Mouse (Mus musculus): ENCODE measurements at regions not wholly inside any gene's neighbourhood (a gene's known extent, or its start where the extent isn't known, plus 50 kb on each side); places are given as distances from the start of the nearest gene placed in this dataset.

- Histone ChIP-seq H3K27me3 (ENCODE audit: control insufficient read depth, insufficient read depth, insufficient read length) (no peaks in the 10 kb centered on the region), H3K36me3 (ENCODE audit: control insufficient read depth, insufficient read depth) (no peaks in the 10 kb centered on the region), H3K79me3 (ENCODE audit: low read depth) (no peaks in the 10 kb centered on the region), H3K4me3 (ENCODE audit: insufficient read depth, poor library complexity, severe bottlenecking) (no peak overlapping the region), H3ac (ENCODE audit: control insufficient read depth, insufficient read length, low read depth) (no peak overlapping the region), H3K79me2 (ENCODE audit: control insufficient read depth, insufficient read depth) (no peaks in the 10 kb centered on the region)
- no peak for TF ChIP-seq CTCF (IDR thresholded peaks at IDR 0.05; ENCODE audit: control insufficient read depth, insufficient read depth, insufficient read length)
- TF ChIP-seq USF1 (IDR thresholded peaks at IDR 0.05; ENCODE audit: low read depth), result no peak
- no peak for TF ChIP-seq MAX (IDR thresholded peaks at IDR 0.05)
- no peak for TF ChIP-seq FOSL1 (IDR thresholded peaks at IDR 0.05; ENCODE audit: insufficient read depth, low read length, poor library complexity, severe bottlenecking)
- no peak for TF ChIP-seq MYOG (IDR thresholded peaks at IDR 0.05; ENCODE audit: control insufficient read depth, extremely low read depth, insufficient read length)
- TF ChIP-seq MYOD1 (IDR thresholded peaks at IDR 0.05; ENCODE audit: control insufficient read depth, insufficient read length, low read depth), result no peak
- no peak for TF ChIP-seq CEBPB (IDR thresholded peaks at IDR 0.05; ENCODE audit: low read depth)
Observed at GRCm38 (mm10) chr5:43071541-43071940, 161.4 kb upstream of the Cpeb2 start.

GRCm38 (mm10) chr5:43072340-43072739, 160.6 kb upstream of the Cpeb2 start:
- no peaks in the 10 kb centered on the region for H3K27me3 ChIP-seq (ENCODE audit: control insufficient read depth, insufficient read depth, insufficient read length)
- no peak overlapping the region for H3ac ChIP-seq (ENCODE audit: control insufficient read depth, insufficient read length, low read depth)
- H3K36me3 ChIP-seq (ENCODE audit: control insufficient read depth, insufficient read depth), result no peaks in the 10 kb centered on the region
- H3K79me3 ChIP-seq (ENCODE audit: low read depth), result no peaks in the 10 kb centered on the region
- no peak for TF ChIP-seq MYOG (IDR thresholded peaks at IDR 0.05; ENCODE audit: control insufficient read depth, extremely low read depth, insufficient read length)
- no peak for TF ChIP-seq MYOD1 (IDR thresholded peaks at IDR 0.05; ENCODE audit: control insufficient read depth, insufficient read length, low read depth)
- H3K79me2 ChIP-seq (ENCODE audit: control insufficient read depth, insufficient read depth), result no peaks in the 10 kb centered on the region
- H3K4me3 ChIP-seq (ENCODE audit: insufficient read depth, poor library complexity, severe bottlenecking), result no peak overlapping the region

GRCm38 (mm10) chr5:43074536-43074935, 158.4 kb upstream of the Cpeb2 start:
- Histone ChIP-seq H3K79me3 (ENCODE audit: low read depth) (no peaks in the 10 kb centered on the region), H3K4me3 (ENCODE audit: insufficient read depth, poor library complexity, severe bottlenecking) (no peak overlapping the region), H3K79me2 (ENCODE audit: control insufficient read depth, insufficient read depth) (no peaks in the 10 kb centered on the region), H3K36me3 (ENCODE audit: control insufficient read depth, insufficient read depth) (no peaks in the 10 kb centered on the region), H3ac (ENCODE audit: control insufficient read depth, insufficient read length, low read depth) (no peak overlapping the region), H3K27me3 (ENCODE audit: control insufficient read depth, insufficient read depth, insufficient read length) (no peaks in the 10 kb centered on the region)
- TF ChIP-seq MYOD1 (IDR thresholded peaks at IDR 0.05; ENCODE audit: control insufficient read depth, insufficient read length, low read depth), result no peak
- TF ChIP-seq MYOG (IDR thresholded peaks at IDR 0.05; ENCODE audit: control insufficient read depth, extremely low read depth, insufficient read length), result no peak
- TF ChIP-seq FOSL1 (IDR thresholded peaks at IDR 0.05; ENCODE audit: insufficient read depth, low read length, poor library complexity, severe bottlenecking), result no peak
- TF ChIP-seq CTCF (IDR thresholded peaks at IDR 0.05; ENCODE audit: control insufficient read depth, insufficient read depth, insufficient read length), result no peak
- TF ChIP-seq USF1 (IDR thresholded peaks at IDR 0.05; ENCODE audit: low read depth), result no peak
- TF ChIP-seq CEBPB (IDR thresholded peaks at IDR 0.05; ENCODE audit: low read depth), result no peak
- TF ChIP-seq MAX (IDR thresholded peaks at IDR 0.05), result no peak

DNA sequence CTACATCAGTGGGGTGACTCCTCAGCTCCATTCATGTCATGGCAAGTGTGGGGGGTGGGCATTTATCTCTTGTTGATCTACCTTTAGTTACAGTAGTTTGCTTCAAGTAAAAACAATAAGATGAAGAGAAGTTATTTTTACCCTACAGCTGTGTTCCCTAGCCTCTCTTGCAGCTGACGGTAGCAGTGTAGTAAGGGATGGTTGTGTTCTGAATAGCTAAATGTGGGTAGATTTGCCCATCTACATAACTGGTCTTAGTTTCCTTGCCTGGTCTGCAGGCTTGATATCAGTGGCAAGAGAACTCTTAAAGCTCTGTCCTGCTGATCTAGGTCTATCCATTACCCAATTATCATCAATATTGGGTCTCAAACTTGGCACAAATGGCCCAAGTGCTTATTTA, 152.7 kb upstream of the Cpeb2 start:
- Histone ChIP-seq H3K79me2 (ENCODE audit: control insufficient read depth, insufficient read depth) (no peaks in the 10 kb centered on the region), H3K4me3 (ENCODE audit: insufficient read depth, poor library complexity, severe bottlenecking) (no peak overlapping the region), H3K27me3 (ENCODE audit: control insufficient read depth, insufficient read depth, insufficient read length) (no peaks in the 10 kb centered on the region), H3ac (ENCODE audit: control insufficient read depth, insufficient read length, low read depth) (no peak overlapping the region), H3K36me3 (ENCODE audit: control insufficient read depth, insufficient read depth) (no peaks in the 10 kb centered on the region), H3K79me3 (ENCODE audit: low read depth) (no peaks in the 10 kb centered on the region)
- TF ChIP-seq CEBPB (IDR thresholded peaks at IDR 0.05; ENCODE audit: low read depth), result no peak
- no peak for TF ChIP-seq USF1 (IDR thresholded peaks at IDR 0.05; ENCODE audit: low read depth)
- TF ChIP-seq FOSL1 (IDR thresholded peaks at IDR 0.05; ENCODE audit: insufficient read depth, low read length, poor library complexity, severe bottlenecking), result no peak

DNA sequence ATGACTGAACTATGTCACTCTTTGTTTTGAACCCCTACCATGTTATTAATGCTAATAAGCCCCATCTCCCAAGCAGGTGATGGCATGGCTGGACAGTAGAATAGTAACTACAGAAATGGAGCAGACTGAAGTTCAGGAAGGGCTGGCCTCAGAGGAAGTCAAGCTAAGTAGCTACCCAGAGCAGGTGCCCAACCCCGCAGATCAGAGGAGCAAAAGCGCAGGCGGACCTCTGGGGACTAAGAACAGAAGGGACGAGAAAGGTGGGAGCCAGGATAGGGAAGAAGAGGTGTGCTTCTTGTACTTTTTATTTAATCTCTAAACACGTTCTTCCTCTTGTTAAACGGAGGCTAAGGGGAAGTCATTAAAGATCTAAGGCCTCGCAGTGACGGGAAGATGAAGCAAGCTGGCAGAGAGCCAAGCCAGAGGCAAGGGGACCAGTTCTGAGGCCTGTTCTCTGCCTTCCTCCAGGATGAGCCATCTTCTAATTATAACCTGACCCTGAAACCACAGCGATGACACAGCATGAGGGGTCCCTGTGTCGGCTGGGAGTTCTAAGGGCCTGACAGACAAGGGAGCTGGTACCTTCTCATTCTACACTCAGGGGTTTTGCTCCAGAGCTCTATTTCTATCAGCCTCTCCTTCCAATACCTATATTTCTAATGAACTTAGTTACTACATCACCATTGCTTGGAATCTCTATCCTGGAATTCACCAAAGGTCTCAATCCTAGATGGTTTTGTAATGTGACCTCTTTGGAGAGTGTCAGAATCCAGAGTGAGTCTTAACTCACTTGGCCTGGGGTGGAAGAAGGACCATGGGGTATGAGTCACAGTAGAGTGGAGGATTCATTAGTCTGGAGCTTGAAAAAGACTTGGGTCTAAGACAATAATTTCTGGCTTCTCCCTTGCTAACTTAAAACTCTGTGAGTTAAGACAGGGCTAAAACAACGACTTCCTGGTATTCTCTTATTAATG, 151.1 kb upstream of the Cpeb2 start:
- no peak overlapping the region for H3ac ChIP-seq (ENCODE audit: control insufficient read depth, insufficient read length, low read depth)
- no peaks in the 10 kb centered on the region for H3K27me3 ChIP-seq (ENCODE audit: control insufficient read depth, insufficient read depth, insufficient read length)
- H3K36me3 ChIP-seq (ENCODE audit: control insufficient read depth, insufficient read depth), result no peaks in the 10 kb centered on the region
- H3K4me3 ChIP-seq (ENCODE audit: insufficient read depth, poor library complexity, severe bottlenecking), result no peak overlapping the region
- H3K79me2 ChIP-seq (ENCODE audit: control insufficient read depth, insufficient read depth), result no peaks in the 10 kb centered on the region
- no peaks in the 10 kb centered on the region for H3K79me3 ChIP-seq (ENCODE audit: low read depth)
- TF ChIP-seq FOSL1 (IDR thresholded peaks at IDR 0.05; ENCODE audit: insufficient read depth, low read length, poor library complexity, severe bottlenecking) (peak; percentile 15), MAX (IDR thresholded peaks at IDR 0.05) (peak; percentile 25), USF1 (IDR thresholded peaks at IDR 0.05; ENCODE audit: low read depth) (no peak)

- H3ac ChIP-seq (ENCODE audit: control insufficient read depth, insufficient read length, low read depth), result no peak overlapping the region
- no peaks in the 10 kb centered on the region for H3K79me2 ChIP-seq (ENCODE audit: control insufficient read depth, insufficient read depth)
- TF ChIP-seq USF1 (IDR thresholded peaks at IDR 0.05; ENCODE audit: low read depth), result no peak
- TF ChIP-seq MAX (IDR thresholded peaks at IDR 0.05), result no peak
- no peak for TF ChIP-seq MYOG (IDR thresholded peaks at IDR 0.05; ENCODE audit: control insufficient read depth, extremely low read depth, insufficient read length)
- no peak for TF ChIP-seq FOSL1 (IDR thresholded peaks at IDR 0.05; ENCODE audit: insufficient read depth, low read length, poor library complexity, severe bottlenecking)
- TF ChIP-seq MYOD1 (IDR thresholded peaks at IDR 0.05; ENCODE audit: control insufficient read depth, insufficient read length, low read depth), result no peak
- TF ChIP-seq CEBPB (IDR thresholded peaks at IDR 0.05; ENCODE audit: low read depth), result no peak
- no peak for TF ChIP-seq CTCF (IDR thresholded peaks at IDR 0.05; ENCODE audit: control insufficient read depth, insufficient read depth, insufficient read length)
- H3K36me3 ChIP-seq (ENCODE audit: control insufficient read depth, insufficient read depth), result no peaks in the 10 kb centered on the region
- H3K4me3 ChIP-seq (ENCODE audit: insufficient read depth, poor library complexity, severe bottlenecking), result no peak overlapping the region
- no peaks in the 10 kb centered on the region for H3K79me3 ChIP-seq (ENCODE audit: low read depth)
- no peaks in the 10 kb centered on the region for H3K27me3 ChIP-seq (ENCODE audit: control insufficient read depth, insufficient read depth, insufficient read length)
Observed at GRCm38 (mm10) chr5:43087077-43087476, 145.9 kb upstream of the Cpeb2 start.

All from C2C12 (cell line).